Mouse (Mus musculus) heart, adult 11 months (tissue): ENCODE data around the gene Rassf10.

Experiments
- DNase-seq: peaks from one replicate; pipeline ENCODE4 v3.0.0; 2022

Rassf10 gene

GRCm38 (mm10) chr7:112966382-112966781 is 12.6 kb downstream of the Rassf10 start:
- DNase-seq: peak; percentile 14

GRCm38 (mm10) chr7:112966786-112967185 is 13.0 kb downstream of the Rassf10 start:
- peak; percentile 55 for DNase-seq

- peak; percentile 24 for DNase-seq
These were observed 29.6 kb downstream of the Rassf10 start for GRCm38 (mm10) chr7:112983316-112983715.

GRCm38 (mm10) chr7:112984704-112985577 is 31.2 kb downstream of the Rassf10 start:
- DNase-seq: peak; percentile 88

GRCm38 (mm10) chr7:112985578-112985949 is 31.8 kb downstream of the Rassf10 start:
- no peak for DNase-seq

GRCm38 (mm10) chr7:112992928-112993327 is 39.2 kb downstream of the Rassf10 start:
- DNase-seq: no peak

GRCm38 (mm10) chr7:113003565-113004255 is 49.9 kb downstream of the Rassf10 start:
- no peak for DNase-seq

- no peak for DNase-seq
These were observed 52.0 kb downstream of the Rassf10 start for GRCm38 (mm10) chr7:113005726-113006125.
